Mouse (Mus musculus): ENCODE data around the gene Gm10974.

DNA sequence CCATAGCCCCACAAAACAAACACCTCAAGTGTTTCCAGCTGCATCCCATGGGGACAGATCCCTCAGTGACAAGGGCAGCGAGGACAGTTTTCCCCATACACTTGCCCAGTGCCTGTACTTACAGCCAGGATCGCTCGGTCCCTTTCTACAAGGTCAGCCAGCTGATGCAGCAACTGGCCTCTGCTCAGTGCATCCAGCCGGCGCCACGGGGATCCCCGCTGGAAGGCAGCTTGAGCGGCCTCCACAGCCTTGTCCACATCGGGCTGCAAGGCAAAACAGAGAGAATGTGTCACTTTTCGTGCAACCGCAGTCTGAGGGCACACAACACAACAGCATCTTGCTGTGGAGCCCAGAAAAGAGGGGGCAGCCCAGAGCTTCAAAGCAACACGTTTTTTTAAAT lies 53.3 kb downstream of the Gm10974 start:
- TF ChIP-seq CTCF (conservative IDR thresholded peaks at IDR 0.05; ENCODE audit: low read length): no peak
- TF ChIP-seq NANOG (IDR thresholded peaks at IDR 0.05; ENCODE audit: borderline replicate concordance, low read length): no peak
- no peak for TF ChIP-seq POU5F1 (IDR thresholded peaks at IDR 0.05; ENCODE audit: borderline replicate concordance, low read length)
